Mouse (Mus musculus) stomach, embryonic 15.5 days (tissue): ENCODE data around the gene Slc2a3. TPM values are rescaled to one million over a fixed set of nuclear protein-coding genes. Genes with fewer than 3 reads are reported as not detected.
"Not testable (repeated sequence)": the region's sequence is repeated elsewhere in the genome, so short reads cannot be mapped to it uniquely, and the experiment has no call there.

ENCODE experiments used
- ATAC-seq: fragments of 200-750 bp; cut with Nextera tagmentation; 2 replicates; pipeline ENCODE4 v1.8.0; 2017; ENCODE audit warnings: low read depth, moderate number of reproducible peaks, moderate TSS enrichment; ENCODE audit not compliant: insufficient read depth, low FRiP score
- H3K27ac ChIP-seq: fragments of 300-500 bp; sonication (generic); 2 replicates; pipeline ENCODE4 v1.5.1; 2015; ENCODE audit warnings: mild to moderate bottlenecking, inconsistent platforms
- H3K27me3 ChIP-seq: fragments of 300-500 bp; sonication (generic); replicated peaks from 2 replicates; pipeline ENCODE4 v1.6.1; 2015; ENCODE audit warnings: inconsistent platforms
- H3K36me3 ChIP-seq: fragments of 300-500 bp; sonication (generic); 2 replicates; pipeline ENCODE4 v1.6.1; 2015; ENCODE audit warnings: inconsistent platforms
- H3K4me1 ChIP-seq: fragments of 300-500 bp; sonication (generic); 2 replicates; pipeline ENCODE4 v1.6.1; 2015; ENCODE audit warnings: inconsistent platforms
- H3K4me2 ChIP-seq: fragments of 300-500 bp; sonication (generic); 2 replicates; pipeline ENCODE4 v1.6.1; 2015; ENCODE audit warnings: mild to moderate bottlenecking, inconsistent platforms
- H3K4me3 ChIP-seq: fragments of 300-500 bp; sonication (generic); replicated peaks from 2 replicates; pipeline ENCODE4 v1.5.1; 2015; ENCODE audit warnings: inconsistent platforms
- H3K9ac ChIP-seq: fragments of 300-500 bp; sonication (generic); 2 replicates; pipeline ENCODE4 v1.6.1; 2015; ENCODE audit warnings: inconsistent platforms
- H3K9me3 ChIP-seq: fragments of 300-500 bp; sonication (generic); 2 replicates; pipeline ENCODE4 v1.6.1; 2016; ENCODE audit warnings: inconsistent platforms
- WGBS: fragments of 180-500 bp; shearing (Covaris S2); methylation state at CpG from one replicate; pipeline ENCODE4 v1.1.7; 2015; 5-methylcytosine and 5-hydroxymethylcytosine counted together
- polyA plus RNA-seq: library from polyadenylated mRNA; unstranded; fragments of >200 nt; fragmentation: Nextera tagmentation; extraction: Ambion mirVana; gene quantifications from 2 replicates; pipeline ENCODE4 v1.2.1, GENCODE M21; 2015

Slc2a3 gene
- polyA plus RNA-seq, 1 experiment from 2014 or later: 11.0 TPM

GRCm38 (mm10) chr6:122718224-122718623 lies 83.2 kb downstream of the Slc2a3 start:
- H3K4me1 ChIP-seq, H3K4me2 ChIP-seq, H3K4me3 ChIP-seq, H3K27ac ChIP-seq, H3K27me3 ChIP-seq, H3K36me3 ChIP-seq, ATAC-seq, H3K9ac ChIP-seq, H3K9me3 ChIP-seq: not testable (repeated sequence)
- 75% methylated on average over 1 of the region's 1 CpGs for WGBS

- H3K27ac ChIP-seq: no peak overlapping the region
- no peak for ATAC-seq
- H3K4me1 ChIP-seq: no peaks in the 10 kb centered on the region
- no peaks in the 10 kb centered on the region for H3K9me3 ChIP-seq
- H3K4me2 ChIP-seq: no peak overlapping the region
- no peaks in the 10 kb centered on the region for H3K27me3 ChIP-seq
- 15% methylated on average over 4 of the region's 4 CpGs for WGBS
- no peaks in the 10 kb centered on the region for H3K36me3 ChIP-seq
- no peak overlapping the region for H3K9ac ChIP-seq
- H3K4me3 ChIP-seq: no peak overlapping the region
Measured at GRCm38 (mm10) chr6:122715886-122716285, 85.6 kb downstream of the Slc2a3 start.

GRCm38 (mm10) chr6:122714707-122715365 lies 86.6 kb downstream of the Slc2a3 start:
- Histone ChIP-seq H3K36me3 (no peaks in the 10 kb centered on the region), H3K4me3 (no peak overlapping the region), H3K9me3 (no peaks in the 10 kb centered on the region), H3K9ac (no peak overlapping the region), H3K27me3 (no peaks in the 10 kb centered on the region), H3K4me2 (no peak overlapping the region), H3K27ac (no peak overlapping the region), H3K4me1 (no peaks in the 10 kb centered on the region)
- no peak for ATAC-seq
- WGBS: 38% methylated on average over 7 of the region's 7 CpGs

- not testable (repeated sequence) for ATAC-seq, H3K27ac ChIP-seq, H3K9me3 ChIP-seq, H3K9ac ChIP-seq, H3K27me3 ChIP-seq, H3K4me1 ChIP-seq, H3K4me2 ChIP-seq, H3K4me3 ChIP-seq, H3K36me3 ChIP-seq
- WGBS: 88% methylated on average over 7 of the region's 7 CpGs
Measured at GRCm38 (mm10) chr6:122713116-122713515, 88.3 kb downstream of the Slc2a3 start.

- no peak for ATAC-seq
- Histone ChIP-seq H3K9me3 (no peaks in the 10 kb centered on the region), H3K36me3 (no peaks in the 10 kb centered on the region), H3K4me1 (0 out of 2 replicates have a peak, but pooled peaks cover 3% of the 10 kb centered on the region), H3K4me2 (no peak overlapping the region), H3K27me3 (no peaks in the 10 kb centered on the region), H3K4me3 (no peak overlapping the region), H3K9ac (no peak overlapping the region), H3K27ac (no peak overlapping the region)
- 75% methylated on average over 2 of the region's 2 CpGs for WGBS
Measured at GRCm38 (mm10) chr6:122711455-122711854, 90.0 kb downstream of the Slc2a3 start.

- Histone ChIP-seq H3K4me3 (no peak overlapping the region), H3K4me2 (no peak overlapping the region), H3K4me1 (0 out of 2 replicates have a peak, but pooled peaks cover 3% of the 10 kb centered on the region), H3K36me3 (no peaks in the 10 kb centered on the region), H3K9ac (no peak overlapping the region), H3K27me3 (no peaks in the 10 kb centered on the region), H3K27ac (no peak overlapping the region), H3K9me3 (no peaks in the 10 kb centered on the region)
- no peak for ATAC-seq
- 64% methylated on average over 4 of the region's 4 CpGs for WGBS
Measured at GRCm38 (mm10) chr6:122708826-122709225, 92.6 kb downstream of the Slc2a3 start.

- no peak within 1 kb of the TSS for H3K27ac ChIP-seq
- no peak within 1 kb of the TSS for H3K4me2 ChIP-seq
- 20% methylated on average over 12 of the region's 12 CpGs for whole genome bisulfite sequencing
- no peak within 1 kb of the TSS for H3K4me3 ChIP-seq
- no peaks in the 10 kb centered on the region for H3K27me3 ChIP-seq
- no peaks in the 10 kb centered on the region for H3K9me3 ChIP-seq
- H3K4me1 ChIP-seq: 0 out of 2 replicates have a peak, but pooled peaks cover 3% of the 10 kb centered on the region
- ATAC-seq: no peak
- no peaks in the 10 kb centered on the region for H3K36me3 ChIP-seq
- H3K9ac ChIP-seq: no peak within 1 kb of the TSS
Measured at GRCm38 (mm10) chr6:122707036-122707800, 94.2 kb downstream of the Slc2a3 start, which contains the start of gene Nanog. Nanog (plus strand) TSS chr6:122707489.

- Histone ChIP-seq H3K4me1 (0 out of 2 replicates have a peak, but pooled peaks cover 3% of the 10 kb centered on the region), H3K9ac (no peak overlapping the region), H3K4me2 (no peak overlapping the region), H3K4me3 (no peak overlapping the region), H3K27me3 (no peaks in the 10 kb centered on the region), H3K27ac (no peak overlapping the region), H3K36me3 (no peaks in the 10 kb centered on the region), H3K9me3 (no peaks in the 10 kb centered on the region)
- ATAC-seq: no peak
- 64% methylated on average over 12 of the region's 12 CpGs for WGBS
Measured at GRCm38 (mm10) chr6:122706337-122706840, 95.1 kb downstream of the Slc2a3 start.

- H3K4me3 ChIP-seq: no peak overlapping the region
- no peaks in the 10 kb centered on the region for H3K36me3 ChIP-seq
- no peaks in the 10 kb centered on the region for H3K9me3 ChIP-seq
- 0 out of 2 replicates have a peak, but pooled peaks cover 3% of the 10 kb centered on the region for H3K4me1 ChIP-seq
- 20% methylated on average over 1 of the region's 1 CpGs for whole genome bisulfite sequencing
- H3K4me2 ChIP-seq: no peak overlapping the region
- no peaks in the 10 kb centered on the region for H3K27me3 ChIP-seq
- no peak overlapping the region for H3K9ac ChIP-seq
- ATAC-seq: no peak
- no peak overlapping the region for H3K27ac ChIP-seq
Measured at GRCm38 (mm10) chr6:122703706-122704105, 97.7 kb downstream of the Slc2a3 start.

GRCm38 (mm10) chr6:122703251-122703650 lies 98.2 kb downstream of the Slc2a3 start:
- Histone ChIP-seq H3K4me3 (no peak overlapping the region), H3K27ac (no peak overlapping the region), H3K4me2 (no peak overlapping the region; the same call in 1 of the 2 replicates), H3K36me3 (no peaks in the 10 kb centered on the region), H3K27me3 (no peaks in the 10 kb centered on the region), H3K9me3 (no peaks in the 10 kb centered on the region), H3K9ac (no peak overlapping the region), H3K4me1 (0 out of 2 replicates have a peak, but pooled peaks cover 3% of the 10 kb centered on the region)
- ATAC-seq: no peak
- WGBS: 23% methylated on average over 6 of the region's 6 CpGs

- Histone ChIP-seq H3K27me3 (no peaks in the 10 kb centered on the region), H3K27ac (peak overlapping the region; percentile 16; the same call in 1 of the 2 replicates), H3K9ac (no peak overlapping the region), H3K4me2 (peak overlapping the region; percentile 46), H3K4me3 (peak overlapping the region; percentile 20), H3K4me1 (0 out of 2 replicates have a peak, but pooled peaks cover 3% of the 10 kb centered on the region), H3K9me3 (no peaks in the 10 kb centered on the region), H3K36me3 (no peaks in the 10 kb centered on the region)
- 4% methylated on average over 20 of the region's 20 CpGs for WGBS
- ATAC-seq: peak; percentile 58; the same call in 1 of the 2 replicates
Measured at GRCm38 (mm10) chr6:122702480-122703124, 98.8 kb downstream of the Slc2a3 start.
